Mouse (Mus musculus) left cerebral cortex, adult 8-10 months (tissue): ENCODE measurements around the gene Trmt61a. TPM values are rescaled to one million over a fixed set of nuclear protein-coding genes. Genes with fewer than 3 reads are reported as not detected.
A peak's percentile ranks its signal among the peaks of the same experiment; 100 is the strongest.

Experiments
- DNase-seq, 2 experiments: peaks; one replicate each; pipeline ENCODE4 v3.0.0; 2022; ENCODE audit warnings: low spot score in 2 of 2
- total RNA-seq, 4 experiments: library from RNA; stranded (reverse); gene quantifications; 2 replicates each; pipeline ENCODE4 v1.2.4; 2022

Gene Trmt61a
- total RNA-seq, 4 experiments from 2014 or later = 18.6 to 22.6 (median 20.8) TPM

GRCm38 (mm10) chr12:111731822-111732807, 54.2 kb downstream of the Trmt61a start:
- peak; percentile 69 to 85 for DNase-seq

DNA sequence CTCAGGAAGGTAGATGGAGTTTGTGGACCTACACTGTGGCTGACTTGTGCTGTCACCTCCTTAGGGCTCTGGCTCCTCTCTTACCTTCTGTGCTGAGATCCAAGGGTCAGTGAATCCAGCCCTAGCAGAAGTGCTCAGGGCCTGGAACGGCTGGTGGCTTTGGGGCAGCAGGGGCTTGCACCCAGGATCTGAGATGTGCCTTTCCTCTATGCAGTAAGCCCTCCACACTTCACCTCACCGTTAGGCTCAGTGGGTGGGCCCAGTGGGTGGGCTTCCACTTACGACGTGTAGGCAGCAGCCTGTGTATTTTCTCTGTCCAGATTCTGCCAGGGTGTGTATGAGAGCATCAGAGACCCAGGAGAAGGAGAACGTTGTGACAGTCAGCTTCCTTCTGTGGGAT, 55.0 kb downstream of the Trmt61a start:
- DNase-seq = no peak

Other genes with a start within 250 kb of the Trmt61a start
- gene Tnfaip2, start 235.6 kb upstream of the Trmt61a start, total RNA-seq = 1 to 10 TPM in 1 of 4 experiments, under 1 TPM in 3; 0.44 to 1.3 (median 0.68) TPM
- gene Gm266, start 192.3 kb upstream of the Trmt61a start, total RNA-seq = 1 to 10 TPM; 3.0 to 5.1 (median 3.8) TPM
- gene Eif5, start 140.1 kb upstream of the Trmt61a start, total RNA-seq = 100 to 1,000 TPM; 244 to 339 (median 284) TPM
- gene Mark3, start 103.6 kb upstream of the Trmt61a start, total RNA-seq = 10 to 100 TPM; 84.7 to 97.3 (median 85.8) TPM
- 1,000 to 10,000 TPM; 1,860 to 1,987 (median 1,908) TPM for gene Ckb, start 5.8 kb upstream of the Trmt61a start, total RNA-seq
- 10 to 100 TPM; 59.0 to 65.9 (median 59.6) TPM for gene Bag5, start 35.2 kb downstream of the Trmt61a start, total RNA-seq
- 10 to 100 TPM; 38.6 to 41.1 (median 39.6) TPM for gene Apopt1, start 35.2 kb downstream of the Trmt61a start, total RNA-seq
- gene Klc1, start 80.7 kb downstream of the Trmt61a start, total RNA-seq = 100 to 1,000 TPM; 689 to 762 (median 731) TPM
- gene Xrcc3, start 135.8 kb downstream of the Trmt61a start, total RNA-seq = 1 to 10 TPM; 6.0 to 6.7 (median 6.4) TPM
- 10 to 100 TPM; 20.3 to 24.5 (median 21.7) TPM for gene Zfyve21, start 136.1 kb downstream of the Trmt61a start, total RNA-seq
- 10 to 100 TPM; 56.1 to 61.6 (median 58.2) TPM for gene Ppp1r13b, start 230.0 kb downstream of the Trmt61a start, total RNA-seq